Mouse (Mus musculus): ENCODE results near the gene Cln3. TPM values are rescaled to one million over a fixed set of nuclear protein-coding genes. Genes with fewer than 3 reads are reported as not detected.

The Cln3 gene
- polyA plus RNA-seq, 1 experiment from 2014 or later: 38.9 TPM

DNA sequence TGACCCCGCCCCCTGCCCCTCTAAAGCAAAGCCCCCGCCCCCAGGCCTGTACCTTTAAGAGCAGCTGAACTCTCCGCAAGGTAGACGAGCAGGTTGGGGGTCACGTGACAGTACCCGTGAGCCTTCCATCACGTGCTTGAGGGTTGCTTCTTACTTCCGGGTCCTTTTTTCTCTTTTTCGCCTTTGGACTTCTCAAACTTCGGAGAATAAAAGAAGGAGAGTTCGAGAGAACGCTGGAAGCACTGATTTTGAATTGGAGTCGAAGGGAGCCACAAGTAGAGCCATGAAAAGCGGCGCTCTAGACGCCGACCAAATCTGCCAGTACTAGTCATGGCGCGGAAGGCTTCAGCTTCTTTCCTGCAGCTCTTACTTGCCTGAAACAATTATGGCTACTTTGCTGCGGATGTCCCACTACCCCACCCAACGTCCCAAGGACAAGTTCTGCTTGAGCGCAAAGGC is 2.3 kb downstream of the Cln3 start:
- peak; percentile 92 for ATAC-seq
- H3K36me3 ChIP-seq (ENCODE audit: control insufficient read depth, insufficient read depth, low read length): peaks cover 3% of the 10 kb centered on the region
- peak overlapping the region; percentile 65 for H3K4me3 ChIP-seq (ENCODE audit: low read length)
- H3K4me2 ChIP-seq (ENCODE audit: low read length): peak overlapping the region; percentile 74
- 2% methylated on average over 22 of the region's 22 CpGs for WGBS
- no peaks in the 10 kb centered on the region for H3K27me3 ChIP-seq (replicated peaks; ENCODE audit: control insufficient read depth, insufficient read depth, low read length)
- H3K9me3 ChIP-seq (ENCODE audit: control insufficient read depth, low read length): no peaks in the 10 kb centered on the region
- peaks cover 10% of the 10 kb centered on the region for H3K4me1 ChIP-seq (ENCODE audit: control insufficient read depth, insufficient read depth, low read depth, low read length)
- H3K27ac ChIP-seq (ENCODE audit: low read depth, low read length): peak overlapping the region; percentile 90
- H3K9ac ChIP-seq (ENCODE audit: low read depth, low read length): peak overlapping the region; percentile 72

DNA sequence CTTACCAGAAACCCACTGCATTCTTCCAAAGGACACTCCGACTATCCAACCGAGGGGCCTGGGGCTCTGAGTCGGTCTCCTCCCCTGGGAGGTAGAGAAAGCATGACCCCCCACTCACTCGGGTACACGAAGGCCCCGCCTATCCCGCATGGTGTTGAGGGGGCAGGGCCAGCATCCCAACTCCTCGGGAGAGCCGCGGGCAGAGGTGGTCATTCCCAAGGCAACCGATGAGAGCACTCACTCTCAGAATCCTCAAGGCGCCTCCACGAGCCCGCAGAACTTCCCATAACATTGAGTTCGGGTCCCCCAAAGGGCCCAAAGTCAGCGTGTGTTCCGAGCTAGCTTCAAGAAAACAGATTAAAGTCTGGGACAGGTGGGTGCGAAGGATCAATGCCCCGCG is 2.9 kb downstream of the Cln3 start:
- Histone ChIP-seq H3K9me3 (ENCODE audit: control insufficient read depth, low read length) (no peaks in the 10 kb centered on the region), H3K9ac (ENCODE audit: low read depth, low read length) (peak overlapping the region; percentile 72), H3K36me3 (ENCODE audit: control insufficient read depth, insufficient read depth, low read length) (peaks cover 5% of the 10 kb centered on the region), H3K4me3 (ENCODE audit: low read length) (peak overlapping the region; percentile 65), H3K4me2 (ENCODE audit: low read length) (peak overlapping the region; percentile 74), H3K27me3 (replicated peaks; ENCODE audit: control insufficient read depth, insufficient read depth, low read length) (no peaks in the 10 kb centered on the region), H3K4me1 (ENCODE audit: control insufficient read depth, insufficient read depth, low read depth, low read length) (peaks cover 10% of the 10 kb centered on the region), H3K27ac (ENCODE audit: low read depth, low read length) (peak overlapping the region; percentile 51; the same call in 1 of the 2 replicates)
- 2% methylated on average over 19 of the region's 20 CpGs for WGBS
- ATAC-seq: peak; percentile 48

DNA sequence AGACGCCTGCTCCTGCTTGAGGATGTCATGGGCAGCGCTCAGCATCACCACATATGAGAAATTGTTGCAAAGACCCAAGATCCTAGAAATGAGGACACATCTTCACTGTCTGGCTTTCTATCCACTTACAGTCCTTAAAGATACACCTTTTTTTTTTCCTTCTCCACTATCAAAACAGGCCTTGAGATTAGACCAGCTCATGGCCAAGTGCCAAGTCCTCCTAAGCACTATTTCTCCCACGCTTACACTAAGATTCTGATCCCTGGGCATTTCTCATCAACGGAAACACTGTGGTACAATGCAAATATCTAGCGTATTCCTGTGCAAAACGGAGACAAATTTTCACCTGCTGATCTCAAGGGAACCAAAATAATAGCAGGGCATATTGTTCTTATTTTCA is 4.0 kb downstream of the Cln3 start:
- WGBS: 84% methylated on average over 6 of the region's 6 CpGs
- peak overlapping the region; percentile 31 for H3K4me2 ChIP-seq (ENCODE audit: low read length)
- peaks cover 10% of the 10 kb centered on the region for H3K4me1 ChIP-seq (ENCODE audit: control insufficient read depth, insufficient read depth, low read depth, low read length)
- no peak overlapping the region for H3K27ac ChIP-seq (ENCODE audit: low read depth, low read length)
- ATAC-seq: no peak
- no peaks in the 10 kb centered on the region for H3K27me3 ChIP-seq (replicated peaks; ENCODE audit: control insufficient read depth, insufficient read depth, low read length)
- no peak overlapping the region for H3K9ac ChIP-seq (ENCODE audit: low read depth, low read length)
- no peak overlapping the region for H3K4me3 ChIP-seq (ENCODE audit: low read length)
- no peaks in the 10 kb centered on the region for H3K9me3 ChIP-seq (ENCODE audit: control insufficient read depth, low read length)
- H3K36me3 ChIP-seq (ENCODE audit: control insufficient read depth, insufficient read depth, low read length): peaks cover 9% of the 10 kb centered on the region

DNA sequence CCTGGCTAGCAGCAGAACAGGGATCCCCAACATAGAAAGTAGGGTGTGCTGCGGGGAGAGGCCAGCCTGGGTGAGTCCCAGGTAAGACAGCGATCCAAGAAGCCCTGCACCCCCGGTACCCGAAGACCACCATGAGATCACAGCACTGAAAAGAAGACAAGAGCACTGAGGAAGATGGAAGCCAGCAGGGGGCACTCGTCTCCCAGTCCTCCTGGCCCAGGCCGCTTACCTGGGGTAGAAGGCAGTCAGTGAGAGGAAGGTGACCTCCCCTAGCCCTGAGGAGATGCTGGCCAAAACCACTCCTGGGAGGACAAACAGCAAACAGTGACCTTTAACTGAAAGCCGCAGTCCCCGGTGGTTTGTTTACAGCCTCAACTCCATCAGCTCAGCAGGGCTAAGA is 6.4 kb downstream of the Cln3 start:
- no peak for ATAC-seq
- Histone ChIP-seq H3K4me2 (ENCODE audit: low read length) (no peak overlapping the region), H3K4me1 (ENCODE audit: control insufficient read depth, insufficient read depth, low read depth, low read length) (peaks cover 10% of the 10 kb centered on the region), H3K27ac (ENCODE audit: low read depth, low read length) (no peak overlapping the region), H3K36me3 (ENCODE audit: control insufficient read depth, insufficient read depth, low read length) (peaks cover 9% of the 10 kb centered on the region), H3K9ac (ENCODE audit: low read depth, low read length) (no peak overlapping the region), H3K9me3 (ENCODE audit: control insufficient read depth, low read length) (no peaks in the 10 kb centered on the region), H3K27me3 (replicated peaks; ENCODE audit: control insufficient read depth, insufficient read depth, low read length) (no peaks in the 10 kb centered on the region), H3K4me3 (ENCODE audit: low read length) (no peak overlapping the region)
- WGBS: 60% methylated on average over 8 of the region's 8 CpGs

DNA sequence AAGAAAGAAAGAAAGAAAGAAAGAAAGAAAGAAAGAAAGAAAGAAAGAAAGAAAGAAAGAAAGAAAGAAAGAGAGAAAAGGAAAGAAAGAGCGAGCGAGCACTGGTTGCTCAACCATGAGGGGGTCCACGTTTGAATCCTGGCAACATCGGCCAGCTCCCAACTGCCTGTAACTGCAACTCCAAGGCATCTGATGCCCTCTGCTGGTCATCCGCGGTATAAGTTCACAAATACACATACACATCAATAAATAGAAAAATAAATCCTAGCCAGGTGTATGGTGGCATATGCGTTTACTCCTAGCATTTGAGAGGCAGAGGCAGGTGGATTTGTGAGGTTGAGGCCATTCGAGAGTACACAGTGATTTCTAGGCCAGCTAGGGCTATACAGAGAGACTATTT is 8.7 kb downstream of the Cln3 start:
- no peak for ATAC-seq

DNA sequence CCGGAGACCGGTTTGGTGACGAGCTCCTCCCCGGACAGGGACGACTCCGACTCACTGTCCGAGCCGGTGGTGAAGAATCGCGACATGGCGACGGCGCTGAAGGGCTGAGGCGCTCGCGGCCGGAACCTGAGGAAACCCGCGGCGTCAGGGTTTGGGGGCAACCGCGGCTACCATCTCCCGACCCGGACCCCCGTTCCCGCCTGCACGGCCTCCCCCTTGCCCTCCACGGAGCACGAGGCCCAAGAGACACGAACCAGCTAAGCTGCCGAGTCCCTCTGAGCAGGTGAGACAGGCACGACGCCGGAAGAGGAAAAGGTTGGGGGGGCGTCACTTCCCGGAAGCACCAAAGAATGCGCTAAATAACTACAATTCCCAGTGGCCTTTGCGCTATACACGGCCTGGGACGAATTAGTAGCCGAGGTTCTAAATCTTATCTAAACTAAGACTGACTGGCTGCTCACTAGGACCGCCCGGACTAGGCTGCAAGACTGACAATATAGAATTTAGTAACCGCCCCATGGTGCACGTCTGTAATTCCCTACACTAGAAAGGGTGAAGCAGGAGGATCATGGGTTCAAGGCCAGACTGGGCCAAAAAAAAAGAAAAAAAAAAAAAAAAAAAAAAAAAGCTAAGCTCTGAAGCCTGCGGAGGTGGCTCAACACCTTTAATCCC is 19.4 kb downstream of the Cln3 start, which contains the start of gene Eif3c:
TSS of gene Eif3c (minus strand) at position 318 of the 672 bp plus-strand sequence.
- WGBS: under 1% methylated on average over 46 of the region's 46 CpGs
- peak; percentile 97 for ATAC-seq
- Histone ChIP-seq H3K36me3 (ENCODE audit: control insufficient read depth, insufficient read depth, low read length) (peaks cover 23% of the 10 kb centered on the region), H3K9me3 (ENCODE audit: control insufficient read depth, low read length) (no peaks in the 10 kb centered on the region), H3K4me1 (ENCODE audit: control insufficient read depth, insufficient read depth, low read depth, low read length) (peaks cover 8% of the 10 kb centered on the region), H3K4me2 (ENCODE audit: low read length) (peak within 1 kb of the TSS; percentile 60), H3K4me3 (ENCODE audit: low read length) (peak within 1 kb of the TSS; percentile 69), H3K27me3 (replicated peaks; ENCODE audit: control insufficient read depth, insufficient read depth, low read length) (no peaks in the 10 kb centered on the region), H3K9ac (ENCODE audit: low read depth, low read length) (peak within 1 kb of the TSS; percentile 75), H3K27ac (ENCODE audit: low read depth, low read length) (peak within 1 kb of the TSS; percentile 62)

More for the DNA sequence above, 8.7 kb downstream of the Cln3 start:
- no peak overlapping the region for H3K4me2 ChIP-seq (ENCODE audit: low read length)
- H3K9ac ChIP-seq (ENCODE audit: low read depth, low read length): no peak overlapping the region
- H3K4me3 ChIP-seq (ENCODE audit: low read length): no peak overlapping the region
- no peaks in the 10 kb centered on the region for H3K27me3 ChIP-seq (replicated peaks; ENCODE audit: control insufficient read depth, insufficient read depth, low read length)
- no peaks in the 10 kb centered on the region for H3K9me3 ChIP-seq (ENCODE audit: control insufficient read depth, low read length)
- peaks cover 15% of the 10 kb centered on the region for H3K36me3 ChIP-seq (ENCODE audit: control insufficient read depth, insufficient read depth, low read length)
- H3K4me1 ChIP-seq (ENCODE audit: control insufficient read depth, insufficient read depth, low read depth, low read length): peaks cover 2% of the 10 kb centered on the region
- H3K27ac ChIP-seq (ENCODE audit: low read depth, low read length): no peak overlapping the region
- WGBS: 47% methylated on average over 8 of the region's 8 CpGs

DNA sequence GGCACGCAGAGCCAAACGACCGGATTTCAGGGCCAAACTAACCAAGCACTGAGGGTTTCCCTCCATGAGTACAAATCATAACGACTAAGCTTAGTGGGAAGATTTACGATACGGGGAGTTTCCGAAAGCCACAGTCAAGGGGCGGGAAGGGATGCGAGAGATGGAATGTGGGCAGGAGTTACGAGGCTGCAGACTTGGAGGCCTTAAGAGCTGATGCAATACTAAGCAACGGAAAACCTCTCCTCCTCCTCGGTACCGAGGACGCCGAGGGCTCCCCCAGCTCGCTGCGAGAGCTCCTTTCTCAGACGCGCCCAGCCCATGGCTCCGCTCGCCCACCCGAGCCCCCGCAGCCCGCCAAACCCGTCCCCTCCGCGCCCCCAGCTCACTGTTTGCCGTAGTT is 19.9 kb downstream of the Cln3 start:
- Histone ChIP-seq H3K27ac (ENCODE audit: low read depth, low read length) (peak overlapping the region; percentile 62; the same call in 1 of the 2 replicates), H3K4me1 (ENCODE audit: control insufficient read depth, insufficient read depth, low read depth, low read length) (peaks cover 8% of the 10 kb centered on the region), H3K9me3 (ENCODE audit: control insufficient read depth, low read length) (no peaks in the 10 kb centered on the region), H3K4me3 (ENCODE audit: low read length) (peak overlapping the region; percentile 69), H3K4me2 (ENCODE audit: low read length) (peak overlapping the region; percentile 60), H3K36me3 (ENCODE audit: control insufficient read depth, insufficient read depth, low read length) (peaks cover 27% of the 10 kb centered on the region), H3K27me3 (replicated peaks; ENCODE audit: control insufficient read depth, insufficient read depth, low read length) (no peaks in the 10 kb centered on the region), H3K9ac (ENCODE audit: low read depth, low read length) (peak overlapping the region; percentile 75)
- under 1% methylated on average over 25 of the region's 28 CpGs for WGBS
- ATAC-seq: no peak; the same call in 1 of the 2 replicates

DNA sequence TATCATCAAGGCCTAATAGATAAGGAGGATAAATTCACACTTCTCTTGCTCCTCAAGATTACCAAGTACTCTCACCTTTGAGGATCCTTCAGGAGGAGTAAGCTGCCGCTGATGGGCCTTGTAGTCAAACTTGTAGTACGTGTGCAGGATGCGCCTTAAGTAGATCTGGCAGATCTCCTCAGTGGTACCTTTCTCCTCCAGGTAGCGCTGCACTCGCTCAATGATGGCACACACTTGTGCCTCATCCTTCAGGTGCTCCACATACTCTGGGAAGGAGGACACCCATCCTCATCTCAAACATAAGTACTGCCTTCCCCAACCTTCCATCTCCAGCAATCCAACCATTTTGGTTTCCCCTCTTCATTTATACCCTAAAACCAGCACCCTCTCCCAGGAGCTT is 29.0 kb downstream of the Cln3 start:
- no peak overlapping the region for H3K9ac ChIP-seq (ENCODE audit: low read depth, low read length)
- no peaks in the 10 kb centered on the region for H3K4me1 ChIP-seq (ENCODE audit: control insufficient read depth, insufficient read depth, low read depth, low read length)
- peaks cover 64% of the 10 kb centered on the region for H3K36me3 ChIP-seq (ENCODE audit: control insufficient read depth, insufficient read depth, low read length)
- H3K27ac ChIP-seq (ENCODE audit: low read depth, low read length): no peak overlapping the region
- no peak for ATAC-seq
- no peak overlapping the region for H3K4me2 ChIP-seq (ENCODE audit: low read length)
- no peaks in the 10 kb centered on the region for H3K9me3 ChIP-seq (ENCODE audit: control insufficient read depth, low read length)
- H3K4me3 ChIP-seq (ENCODE audit: low read length): no peak overlapping the region
- WGBS: 96% methylated on average over 5 of the region's 5 CpGs
- no peaks in the 10 kb centered on the region for H3K27me3 ChIP-seq (replicated peaks; ENCODE audit: control insufficient read depth, insufficient read depth, low read length)

DNA sequence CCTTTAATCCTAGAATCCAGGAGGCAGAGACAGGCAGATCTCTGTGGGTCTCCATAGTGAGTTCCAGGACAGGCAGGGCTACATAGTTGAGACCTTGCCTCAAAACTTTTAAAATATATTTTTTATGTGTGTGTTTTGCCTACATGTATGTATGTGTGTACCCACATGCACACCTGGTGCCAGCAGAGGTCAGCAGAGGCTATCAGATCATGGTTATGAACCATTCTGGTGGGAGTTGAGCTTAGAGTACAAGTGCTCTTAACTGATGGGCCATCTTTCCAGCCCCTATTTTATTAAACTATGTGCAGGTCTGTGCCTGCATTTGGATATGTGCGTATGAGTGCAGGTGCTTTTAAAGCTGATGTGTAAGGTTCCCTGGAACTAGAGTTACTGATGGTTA is 30.8 kb downstream of the Cln3 start:
- Histone ChIP-seq H3K4me2 (ENCODE audit: low read length) (no peak overlapping the region), H3K36me3 (ENCODE audit: control insufficient read depth, insufficient read depth, low read length) (peaks cover 70% of the 10 kb centered on the region), H3K4me3 (ENCODE audit: low read length) (no peak overlapping the region), H3K27me3 (replicated peaks; ENCODE audit: control insufficient read depth, insufficient read depth, low read length) (no peaks in the 10 kb centered on the region), H3K4me1 (ENCODE audit: control insufficient read depth, insufficient read depth, low read depth, low read length) (no peaks in the 10 kb centered on the region), H3K9me3 (ENCODE audit: control insufficient read depth, low read length) (no peaks in the 10 kb centered on the region), H3K27ac (ENCODE audit: low read depth, low read length) (no peak overlapping the region), H3K9ac (ENCODE audit: low read depth, low read length) (no peak overlapping the region)
- WGBS: 95% methylated on average over 1 of the region's 1 CpGs
- ATAC-seq: no peak

Measured in hindbrain, embryonic 16.5 days (tissue).